Mouse (Mus musculus) subcutaneous adipose tissue, adult 2 months (tissue): ENCODE data around the gene Kcnb1. TPM values are rescaled to one million over a fixed set of nuclear protein-coding genes. Genes with fewer than 3 reads are reported as not detected.

Source experiments
- polyA plus RNA-seq: library from polyadenylated mRNA; depleted of rRNA; stranded (reverse); fragments of >200 nt; gene quantifications from 2 replicates; pipeline ENCODE4 v1.2.3, GENCODE M21; 2012; ENCODE audit warnings: low replicate concordance; rRNA removed

The Kcnb1 gene
- polyA plus RNA-seq, result 25.9 and 46.8 TPM in 2 replicates

DNA sequence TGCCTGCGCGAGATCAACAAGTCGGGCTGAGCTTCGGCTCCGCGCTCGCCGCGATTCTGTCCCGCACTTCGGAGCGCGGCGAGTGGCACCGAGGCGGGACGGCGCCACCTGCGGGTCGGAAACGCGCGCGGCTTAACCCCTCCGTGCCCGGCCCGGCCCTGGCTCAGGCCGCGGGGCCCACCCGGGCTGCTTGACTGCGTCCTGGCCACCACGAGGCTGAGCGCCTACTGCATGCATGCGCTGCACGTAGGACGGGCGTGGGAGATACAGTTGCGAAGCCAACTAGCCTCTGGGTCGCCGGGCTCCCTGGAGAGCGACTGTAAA, at the start of gene Kcnb1:
Gene Kcnb1, minus strand, starts transcription at position 80 of the 324 bp plus-strand sequence.

DNA sequence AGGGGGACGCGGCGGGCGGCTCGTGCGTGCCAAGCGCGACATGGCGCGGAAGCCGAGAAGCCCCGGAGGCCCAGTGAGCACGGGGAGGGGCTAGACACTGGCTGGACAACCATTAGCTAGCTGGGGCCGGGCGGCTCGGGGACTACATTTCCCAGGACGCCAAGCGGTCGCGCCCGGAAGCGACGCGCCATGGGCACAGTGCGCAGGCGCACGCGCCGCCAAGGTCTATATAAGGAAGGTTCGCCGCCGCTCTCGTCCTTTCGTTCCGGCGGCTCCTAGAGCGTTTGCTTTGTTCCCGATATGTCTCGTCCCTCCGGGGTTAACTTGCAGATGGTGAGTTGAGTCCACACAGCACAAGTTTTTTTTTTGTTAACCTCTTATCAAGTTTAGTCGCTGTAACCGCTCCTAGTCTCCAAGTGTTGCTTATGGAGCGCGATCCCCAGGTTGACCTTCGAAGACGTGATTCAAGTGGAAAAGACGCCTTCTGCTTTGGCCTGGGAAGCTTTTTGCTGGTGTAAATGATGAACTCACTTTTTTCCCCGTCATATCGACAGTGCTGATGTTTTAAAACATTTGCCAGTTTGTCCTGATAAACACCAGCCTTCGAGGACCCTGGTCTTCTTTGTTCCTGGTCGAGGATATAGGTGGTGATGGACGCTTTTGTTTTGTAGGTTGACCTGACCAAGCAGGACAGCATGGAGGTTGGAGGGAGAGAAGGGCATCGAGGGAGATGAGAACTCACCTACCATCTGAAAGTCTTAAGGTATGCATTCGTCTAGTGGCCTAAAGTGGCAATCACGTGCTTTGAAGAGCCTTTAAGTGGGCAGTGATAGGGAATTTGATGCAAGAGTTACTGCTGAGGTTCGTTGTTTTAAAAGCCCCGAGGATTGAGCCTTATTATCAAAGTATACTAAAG, 126.7 kb downstream of the Kcnb1 start, which contains the start of gene Znfx1:
Gene Znfx1, minus strand, starts transcription at position 51 of the 916 bp plus-strand sequence.

Other genes starting within 250 kb of the Kcnb1 start
- 45.6 and 46.8 TPM in 2 replicates for gene Stau1, start 193.9 kb downstream of the Kcnb1 start, polyA plus RNA-seq
- 25.8 and 35.6 TPM in 2 replicates for gene Ddx27, start 175.0 kb downstream of the Kcnb1 start, polyA plus RNA-seq
- gene Znfx1, start 127.1 kb downstream of the Kcnb1 start, polyA plus RNA-seq, result 48.4 and 54.2 TPM in 2 replicates
- 39.1 and 89.7 TPM in 2 replicates for gene Ptgis, start 50.4 kb upstream of the Kcnb1 start, polyA plus RNA-seq
- 11.8 and 39.0 TPM in 2 replicates for gene B4galt5, start 159.0 kb upstream of the Kcnb1 start, polyA plus RNA-seq
- 39.4 and 57.7 TPM in 2 replicates for gene Slc9a8, start 231.6 kb upstream of the Kcnb1 start, polyA plus RNA-seq